Mouse (Mus musculus) urinary bladder, postnatal 25 days (tissue): ENCODE results near the gene Egflam.

ENCODE experiments used
- DNase-seq: peaks from one replicate; pipeline ENCODE4 v3.0.0; 2022; ENCODE audit warnings: low spot score

Egflam gene

GRCm38 (mm10) chr15:7292854-7293253 lies 105.3 kb downstream of the Egflam start:
- DNase-seq, result no peak

- DNase-seq, result no peak
These were observed 108.2 kb downstream of the Egflam start for GRCm38 (mm10) chr15:7290003-7290402.

- no peak for DNase-seq
These were observed 108.7 kb downstream of the Egflam start for GRCm38 (mm10) chr15:7289516-7289915.

- DNase-seq, result no peak
These were observed 109.3 kb downstream of the Egflam start for GRCm38 (mm10) chr15:7288841-7289424.

- no peak for DNase-seq
These were observed 110.3 kb downstream of the Egflam start for GRCm38 (mm10) chr15:7287911-7288310.

GRCm38 (mm10) chr15:7281579-7281978 lies 116.6 kb downstream of the Egflam start:
- no peak for DNase-seq

- peak; percentile 66 for DNase-seq
These were observed 134.4 kb downstream of the Egflam start for GRCm38 (mm10) chr15:7263822-7264221.

GRCm38 (mm10) chr15:7263339-7263738 lies 134.9 kb downstream of the Egflam start:
- no peak for DNase-seq

GRCm38 (mm10) chr15:7261371-7261770 lies 136.8 kb downstream of the Egflam start:
- no peak for DNase-seq

GRCm38 (mm10) chr15:7256577-7256976 lies 141.6 kb downstream of the Egflam start:
- DNase-seq, result no peak

- no peak for DNase-seq
These were observed 144.9 kb downstream of the Egflam start for GRCm38 (mm10) chr15:7253326-7253725.

GRCm38 (mm10) chr15:7252106-7252636 lies 146.0 kb downstream of the Egflam start:
- DNase-seq, result no peak

GRCm38 (mm10) chr15:7251042-7251441 lies 147.2 kb downstream of the Egflam start:
- no peak for DNase-seq

- DNase-seq, result no peak
These were observed 149.0 kb downstream of the Egflam start for GRCm38 (mm10) chr15:7249216-7249615.

GRCm38 (mm10) chr15:7247321-7247720 lies 150.9 kb downstream of the Egflam start:
- DNase-seq, result no peak

GRCm38 (mm10) chr15:7242161-7242850 lies 155.9 kb downstream of the Egflam start:
- no peak for DNase-seq

GRCm38 (mm10) chr15:7240950-7241349 lies 157.2 kb downstream of the Egflam start:
- no peak for DNase-seq

GRCm38 (mm10) chr15:7239904-7240303 lies 158.3 kb downstream of the Egflam start:
- no peak for DNase-seq

GRCm38 (mm10) chr15:7233393-7234090 lies 164.7 kb downstream of the Egflam start:
- DNase-seq, result no peak

- DNase-seq, result peak; percentile 75
These were observed 172.0 kb downstream of the Egflam start for GRCm38 (mm10) chr15:7226225-7226624.

GRCm38 (mm10) chr15:7224151-7224775 lies 173.9 kb downstream of the Egflam start:
- no peak for DNase-seq

GRCm38 (mm10) chr15:7222809-7223208 lies 175.4 kb downstream of the Egflam start:
- no peak for DNase-seq

- no peak for DNase-seq
These were observed 181.0 kb downstream of the Egflam start for GRCm38 (mm10) chr15:7217273-7217598.
